Mouse (Mus musculus) urinary bladder, postnatal 14 days (tissue): ENCODE data around the gene Numa1.
"Not testable (repeated sequence)": the region's sequence is repeated elsewhere in the genome, so short reads cannot be mapped to it uniquely, and the experiment has no call there.

Source experiments
- DNase-seq: peaks from one replicate; pipeline ENCODE4 v3.0.0; 2021; ENCODE audit warnings: low spot score

Numa1 gene

DNA sequence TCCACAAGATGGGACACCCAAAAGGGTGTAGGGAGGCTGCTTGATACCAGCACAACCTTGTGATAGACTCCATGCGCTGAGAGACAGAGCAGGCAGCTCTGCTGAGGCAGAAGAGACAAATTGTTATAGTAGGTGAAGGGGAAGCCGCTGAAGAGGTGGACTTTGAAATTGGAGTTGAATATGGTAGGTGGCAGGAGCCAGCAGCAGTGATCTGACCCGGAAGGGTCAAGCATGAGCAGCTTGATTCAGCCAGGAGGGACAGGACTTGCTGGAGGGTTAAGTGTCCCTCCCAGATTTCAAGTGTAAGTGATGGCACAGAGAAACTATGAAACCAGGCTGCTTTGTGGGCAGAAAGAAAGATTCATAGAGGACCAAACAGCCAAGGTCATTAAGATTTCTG is 51.2 kb downstream of the Numa1 start:
- no peak for DNase-seq

DNA sequence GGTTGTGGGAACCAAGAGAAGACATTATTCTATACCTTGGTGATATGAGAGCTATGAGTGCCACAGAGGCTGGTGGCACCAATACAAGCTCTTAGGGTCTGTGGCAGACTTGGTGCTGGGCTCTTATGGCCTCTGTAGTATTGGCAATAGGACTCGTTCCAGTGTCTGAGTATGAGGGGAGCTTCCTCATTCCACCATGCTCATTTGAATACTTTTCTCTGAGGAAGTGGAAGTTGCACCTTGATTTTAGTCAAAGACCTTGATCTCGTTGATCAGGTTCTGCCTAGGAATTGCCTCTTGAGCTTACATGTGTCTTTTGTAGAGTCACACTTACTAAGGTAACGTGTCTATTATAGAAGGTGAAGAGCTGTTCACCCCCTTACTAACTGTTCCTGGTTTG is 60.3 kb downstream of the Numa1 start:
- no peak for DNase-seq

DNA sequence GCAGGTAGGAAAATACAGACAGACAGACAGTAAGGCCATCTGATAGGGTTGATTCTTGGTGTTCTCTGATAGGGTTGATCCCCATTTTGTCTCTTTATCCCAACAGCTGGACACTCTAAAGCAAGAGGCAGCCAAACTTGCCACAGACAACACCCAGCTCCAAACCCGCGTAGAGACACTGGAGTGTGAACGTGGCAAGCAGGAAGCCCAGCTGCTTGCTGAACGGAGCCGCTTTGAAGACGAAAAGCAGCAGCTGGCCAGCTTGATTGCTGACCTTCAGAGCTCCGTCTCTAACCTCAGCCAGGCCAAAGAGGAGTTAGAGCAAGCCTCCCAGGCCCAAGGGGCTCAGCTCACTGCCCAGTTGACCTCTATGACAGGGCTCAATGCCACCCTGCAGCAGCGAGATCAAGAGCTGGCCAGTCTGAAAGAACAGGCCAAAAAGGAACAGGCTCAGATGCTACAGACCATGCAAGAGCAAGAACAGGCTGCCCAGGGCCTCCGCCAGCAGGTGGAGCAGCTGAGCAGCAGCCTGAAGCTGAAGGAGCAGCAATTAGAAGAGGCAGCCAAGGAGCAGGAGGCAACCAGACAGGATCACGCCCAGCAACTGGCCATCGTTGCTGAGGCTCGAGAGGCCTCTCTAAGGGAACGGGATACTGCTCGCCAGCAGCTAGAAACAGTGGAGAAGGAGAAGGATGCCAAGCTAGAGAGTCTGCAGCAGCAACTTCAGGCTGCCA is 64.5 kb downstream of the Numa1 start:
- DNase-seq = peak; percentile 91

DNA sequence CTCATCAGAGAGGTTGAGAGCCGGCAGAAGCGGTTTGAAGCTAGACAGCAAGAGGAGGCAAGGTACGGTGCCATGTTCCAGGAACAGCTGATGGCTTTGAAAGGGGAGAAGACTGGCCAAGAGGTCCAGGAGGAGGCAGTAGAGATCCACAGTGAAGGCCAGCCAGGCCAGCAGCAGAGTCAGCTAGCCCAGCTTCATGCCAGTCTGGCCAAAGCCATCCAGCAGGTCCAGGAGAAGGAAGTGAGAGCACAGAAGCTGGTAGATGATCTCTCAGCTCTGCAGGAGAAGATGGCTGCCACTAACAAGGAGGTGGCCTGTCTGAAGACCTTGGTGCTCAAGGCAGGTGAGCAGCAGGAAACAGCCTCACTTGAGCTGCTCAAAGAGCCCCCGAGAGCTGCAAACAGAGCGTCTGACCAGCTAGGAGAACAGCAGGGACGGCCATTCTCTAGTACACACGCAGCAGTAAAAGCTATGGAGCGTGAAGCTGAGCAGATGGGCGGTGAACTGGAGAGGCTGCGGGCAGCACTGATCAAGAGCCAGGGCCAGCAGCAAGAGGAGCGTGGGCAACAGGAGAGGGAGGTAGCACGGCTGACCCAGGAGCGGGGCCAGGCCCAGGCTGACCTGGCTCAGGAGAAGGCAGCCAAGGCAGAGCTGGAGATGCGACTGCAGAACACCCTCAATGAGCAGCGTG is 65.7 kb downstream of the Numa1 start:
- DNase-seq = no peak

DNA sequence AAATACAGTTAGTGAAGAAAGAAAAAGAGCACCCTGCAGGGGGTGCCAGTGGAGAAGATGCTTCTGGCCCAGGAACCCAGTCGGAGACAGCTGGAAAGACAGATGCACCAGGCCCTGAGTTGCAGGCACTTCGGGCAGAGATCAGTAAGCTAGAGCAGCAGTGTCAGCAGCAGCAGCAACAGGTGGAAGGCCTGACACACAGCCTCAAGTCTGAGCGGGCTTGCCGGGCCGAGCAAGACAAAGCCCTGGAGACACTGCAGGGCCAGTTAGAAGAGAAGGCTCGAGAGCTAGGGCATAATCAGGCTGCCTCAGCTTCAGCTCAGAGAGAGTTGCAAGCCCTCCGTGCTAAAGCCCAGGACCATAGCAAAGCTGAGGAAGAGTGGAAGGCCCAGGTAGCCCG is 66.4 kb downstream of the Numa1 start:
- no peak for DNase-seq

DNA sequence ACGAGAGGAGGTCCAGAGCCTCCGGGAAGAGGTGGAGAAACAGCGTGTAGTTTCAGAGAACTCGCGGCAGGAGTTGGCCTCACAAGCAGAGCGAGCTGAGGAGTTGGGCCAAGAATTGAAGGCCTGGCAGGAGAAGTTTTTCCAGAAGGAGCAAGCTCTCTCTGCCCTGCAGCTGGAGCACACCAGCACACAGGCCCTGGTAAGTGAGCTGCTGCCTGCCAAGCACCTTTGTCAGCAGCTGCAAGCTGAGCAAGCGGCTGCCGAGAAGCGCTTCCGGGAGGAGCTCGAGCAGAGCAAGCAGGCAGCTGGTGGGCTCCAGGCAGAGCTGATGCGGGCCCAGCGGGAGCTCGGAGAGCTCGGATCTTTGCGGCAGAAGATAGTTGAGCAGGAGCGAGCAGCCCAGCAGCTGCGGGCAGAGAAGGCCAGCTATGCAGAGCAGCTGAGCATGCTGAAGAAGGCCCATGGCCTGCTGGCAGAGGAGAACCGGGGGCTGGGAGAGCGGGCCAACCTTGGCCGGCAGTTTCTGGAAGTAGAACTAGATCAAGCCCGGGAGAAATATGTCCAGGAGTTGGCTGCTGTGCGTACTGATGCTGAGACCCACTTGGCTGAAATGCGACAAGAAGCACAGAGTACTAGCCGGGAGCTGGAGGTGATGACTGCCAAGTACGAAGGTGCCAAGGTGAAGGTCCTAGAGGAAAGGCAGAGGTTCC is 67.2 kb downstream of the Numa1 start:
- peak; percentile 41 for DNase-seq

DNA sequence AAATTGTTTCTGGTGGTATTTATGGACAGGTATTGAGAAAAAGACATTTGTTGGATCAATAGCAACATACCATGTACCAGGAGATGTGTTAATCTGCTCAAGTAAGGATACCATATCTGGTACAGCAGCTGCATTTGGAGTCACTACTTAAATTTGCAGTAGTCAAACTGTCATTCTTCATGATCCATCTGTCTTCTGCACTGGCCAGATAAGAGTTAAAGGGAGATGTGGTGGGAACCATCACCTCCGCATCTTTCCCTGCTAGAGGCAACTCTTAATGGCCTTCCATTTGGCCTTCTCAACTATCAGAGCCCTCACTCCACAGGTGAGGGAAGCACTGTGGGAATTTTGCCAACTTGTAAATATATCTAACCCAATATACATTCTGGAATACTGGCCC is 72.6 kb downstream of the Numa1 start:
- no peak for DNase-seq

DNA sequence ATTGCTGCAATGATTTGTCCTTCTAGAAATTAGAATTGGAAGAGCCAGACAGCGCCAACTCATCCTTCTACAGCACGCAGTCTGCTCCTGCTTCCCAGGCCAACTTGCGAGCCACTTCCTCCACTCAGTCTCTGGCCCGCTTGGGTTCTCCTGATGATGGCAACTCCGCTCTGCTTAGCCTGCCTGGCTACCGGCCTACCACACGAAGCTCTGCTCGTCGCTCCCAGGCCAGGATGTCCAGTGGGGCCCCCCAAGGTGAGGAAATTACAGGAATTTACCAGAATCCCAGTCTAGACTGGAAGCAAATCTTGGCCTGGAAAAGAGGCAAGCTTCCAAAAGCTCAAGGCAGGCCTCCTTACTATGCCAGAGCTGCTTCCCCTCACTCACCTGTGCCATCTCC is 77.9 kb downstream of the Numa1 start:
- DNase-seq = no peak

DNA sequence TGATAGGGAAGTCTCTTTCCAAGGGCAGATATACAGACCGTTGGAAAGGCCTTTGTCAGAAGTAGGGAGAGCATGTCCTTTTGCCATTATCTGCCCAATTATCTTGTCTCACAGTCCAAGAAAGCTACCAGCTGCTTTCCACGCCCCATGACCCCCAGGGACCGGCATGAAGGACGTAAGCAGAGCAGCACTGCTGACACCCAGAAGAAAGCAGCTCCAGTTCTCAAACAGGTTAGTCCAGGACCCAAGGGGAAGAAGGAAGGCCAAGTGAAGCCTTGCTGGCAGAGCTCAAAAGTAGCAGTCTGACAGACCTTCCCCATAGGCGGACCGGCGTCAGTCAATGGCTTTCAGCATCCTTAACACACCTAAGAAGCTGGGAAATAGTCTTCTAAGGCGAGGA is 79.5 kb downstream of the Numa1 start:
- no peak for DNase-seq

DNA sequence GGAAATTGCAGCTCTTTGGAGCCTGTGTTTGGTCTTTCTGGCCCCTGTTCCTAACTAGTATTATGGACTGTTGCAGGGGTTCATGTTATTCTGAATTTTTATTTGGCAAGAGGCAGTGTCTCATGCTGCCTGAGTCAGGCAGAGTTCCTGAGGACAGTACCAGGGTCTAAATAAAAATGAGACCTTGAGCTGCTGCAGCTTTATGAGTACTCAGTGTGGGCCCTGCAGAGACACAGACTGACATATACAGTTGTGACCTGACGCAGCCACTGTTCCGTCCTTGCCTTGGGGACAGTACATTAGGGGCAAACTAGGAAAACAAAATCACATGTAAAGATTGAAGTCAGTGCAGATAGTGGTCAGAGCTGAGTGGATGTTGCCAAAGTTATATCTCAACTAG is 81.1 kb downstream of the Numa1 start:
- no peak for DNase-seq

DNA sequence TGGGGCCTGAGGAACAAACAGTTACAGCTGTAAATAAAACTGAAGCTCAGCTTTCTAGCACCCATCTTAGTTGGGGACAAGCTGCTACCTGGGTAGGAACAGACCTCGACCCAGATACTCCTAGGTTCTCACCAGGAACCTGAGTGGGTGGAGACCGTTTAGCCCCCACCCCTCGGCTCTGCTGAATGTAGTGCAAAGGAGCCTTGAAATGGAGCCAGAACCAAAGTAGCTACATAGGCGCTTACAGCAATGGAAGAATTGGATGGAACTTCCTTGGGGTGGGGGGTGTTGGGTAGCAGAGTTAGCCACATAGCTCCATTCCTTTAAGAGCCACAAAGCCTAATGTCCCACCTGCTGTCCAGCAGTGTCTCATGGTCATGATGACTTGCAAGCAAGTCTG is 83.0 kb downstream of the Numa1 start:
- DNase-seq = no peak

DNA sequence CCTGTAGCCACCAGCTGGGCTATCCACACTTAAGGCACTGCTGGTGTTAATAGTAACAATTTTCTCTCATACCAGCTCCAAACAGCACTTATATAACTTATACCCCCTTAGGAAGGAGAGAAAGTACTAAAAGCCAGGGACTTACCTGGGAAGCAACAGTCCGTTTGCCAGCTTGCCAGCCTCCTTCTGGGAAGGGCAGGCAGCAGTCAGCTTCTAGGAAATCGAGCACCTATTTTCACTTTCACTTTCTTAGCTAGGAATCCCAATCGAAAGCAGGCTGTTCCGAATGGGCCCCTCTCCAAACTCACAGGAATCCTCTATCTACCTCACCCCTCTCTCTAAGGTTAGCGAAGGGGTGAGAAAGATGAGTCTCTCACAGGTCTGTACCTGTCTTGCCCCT is 83.5 kb downstream of the Numa1 start:
- no peak for DNase-seq

DNA sequence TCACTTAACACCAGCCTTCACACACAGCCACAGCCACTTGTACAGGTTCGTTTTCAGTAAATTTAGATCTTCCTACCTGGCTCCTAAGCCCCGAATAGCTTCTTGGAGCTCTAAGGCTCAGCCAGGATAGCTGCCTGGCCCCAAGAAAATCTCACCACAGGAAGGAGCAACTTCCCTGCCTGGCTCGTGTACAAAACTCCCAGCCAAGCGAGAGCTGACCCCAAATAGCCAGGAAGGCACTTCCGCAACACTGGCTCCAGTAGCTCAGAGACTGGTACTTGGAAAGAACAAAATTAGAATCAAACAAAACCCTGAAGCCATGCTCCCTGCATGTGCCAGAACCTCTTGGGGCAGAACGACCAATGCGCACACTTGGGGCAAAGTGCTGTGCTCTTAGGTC is 84.1 kb downstream of the Numa1 start:
- no peak for DNase-seq

DNA sequence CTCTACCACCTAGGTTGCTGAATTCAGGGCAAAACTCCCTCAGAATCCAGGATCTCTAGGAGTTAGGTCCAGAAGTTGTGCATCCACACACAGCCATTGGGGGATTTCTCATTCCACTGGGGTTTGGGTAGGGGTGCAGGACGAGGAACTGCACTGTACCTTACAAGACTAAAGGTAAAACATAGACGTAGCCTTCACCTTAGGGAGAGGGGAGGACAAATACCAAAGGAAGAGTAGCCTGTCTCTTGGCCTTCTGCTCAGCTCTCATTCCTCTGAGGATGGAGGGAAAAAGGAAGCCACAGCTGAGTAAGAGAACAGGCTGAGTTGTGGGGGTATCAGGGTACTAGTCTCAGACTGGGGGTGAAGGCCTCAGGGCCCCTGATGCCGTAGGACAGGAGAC is 84.7 kb downstream of the Numa1 start, which contains the start of gene Il18bp:
Il18bp (minus strand) TSS at position 101 of the 400 bp plus-strand sequence.
- no peak for DNase-seq

DNA sequence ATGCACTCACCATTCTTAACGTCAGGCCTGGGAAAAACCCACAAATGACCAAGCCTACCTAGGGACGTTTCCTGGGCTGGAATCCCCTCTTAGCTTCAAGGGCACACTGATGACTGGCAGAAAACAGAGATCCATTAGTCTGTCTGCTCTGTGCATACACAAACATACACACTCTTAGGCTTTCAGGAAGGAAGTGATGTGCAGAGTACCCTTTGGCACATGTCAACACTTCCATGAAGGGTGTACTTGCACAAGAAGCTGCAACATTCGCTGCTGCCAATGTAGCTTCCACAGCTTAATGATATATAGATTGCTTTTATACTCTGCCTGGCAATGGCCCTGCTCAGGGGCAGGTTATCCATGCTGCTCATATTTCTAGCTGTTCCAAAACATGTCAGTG is 85.5 kb downstream of the Numa1 start:
- DNase-seq = no peak

DNA sequence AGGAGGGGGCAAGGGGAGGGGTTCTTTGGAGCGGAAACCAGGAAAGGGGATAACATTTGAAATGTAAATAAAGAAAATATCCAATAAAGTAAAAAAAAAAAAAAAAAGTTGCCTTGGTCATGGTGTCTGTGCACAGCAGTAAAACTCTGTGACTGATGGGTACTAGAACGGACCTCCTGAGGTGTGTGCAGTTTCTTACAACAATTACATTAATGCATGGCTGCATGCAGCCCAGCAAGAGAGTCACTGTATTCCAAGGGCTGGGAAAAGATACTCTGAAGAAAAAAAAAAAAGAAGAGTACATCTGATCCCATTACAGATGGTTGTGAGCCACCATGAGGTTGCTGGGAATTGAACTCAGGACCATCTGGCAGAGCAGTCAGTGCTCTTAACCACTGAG is 87.0 kb downstream of the Numa1 start:
- DNase-seq = not testable (repeated sequence)

DNA sequence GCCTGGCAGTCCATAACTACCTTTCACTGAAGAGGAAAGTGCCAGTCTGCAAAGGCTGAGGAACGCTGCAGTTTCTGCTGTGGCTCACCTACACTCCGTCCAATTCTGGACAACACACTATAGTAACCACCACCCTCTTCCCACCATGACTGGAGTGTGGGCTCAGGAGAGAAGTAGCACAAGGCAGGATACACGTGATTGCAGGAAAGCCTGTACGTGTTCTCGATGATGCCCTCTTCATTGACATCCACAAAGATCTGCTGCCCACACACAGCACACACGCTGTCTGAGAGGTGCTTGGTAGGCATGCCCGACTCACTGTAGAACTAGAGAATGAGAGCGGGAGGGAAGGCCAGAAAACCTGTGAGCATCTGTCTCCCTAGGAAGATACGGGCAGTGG is 89.9 kb downstream of the Numa1 start:
- no peak for DNase-seq

DNA sequence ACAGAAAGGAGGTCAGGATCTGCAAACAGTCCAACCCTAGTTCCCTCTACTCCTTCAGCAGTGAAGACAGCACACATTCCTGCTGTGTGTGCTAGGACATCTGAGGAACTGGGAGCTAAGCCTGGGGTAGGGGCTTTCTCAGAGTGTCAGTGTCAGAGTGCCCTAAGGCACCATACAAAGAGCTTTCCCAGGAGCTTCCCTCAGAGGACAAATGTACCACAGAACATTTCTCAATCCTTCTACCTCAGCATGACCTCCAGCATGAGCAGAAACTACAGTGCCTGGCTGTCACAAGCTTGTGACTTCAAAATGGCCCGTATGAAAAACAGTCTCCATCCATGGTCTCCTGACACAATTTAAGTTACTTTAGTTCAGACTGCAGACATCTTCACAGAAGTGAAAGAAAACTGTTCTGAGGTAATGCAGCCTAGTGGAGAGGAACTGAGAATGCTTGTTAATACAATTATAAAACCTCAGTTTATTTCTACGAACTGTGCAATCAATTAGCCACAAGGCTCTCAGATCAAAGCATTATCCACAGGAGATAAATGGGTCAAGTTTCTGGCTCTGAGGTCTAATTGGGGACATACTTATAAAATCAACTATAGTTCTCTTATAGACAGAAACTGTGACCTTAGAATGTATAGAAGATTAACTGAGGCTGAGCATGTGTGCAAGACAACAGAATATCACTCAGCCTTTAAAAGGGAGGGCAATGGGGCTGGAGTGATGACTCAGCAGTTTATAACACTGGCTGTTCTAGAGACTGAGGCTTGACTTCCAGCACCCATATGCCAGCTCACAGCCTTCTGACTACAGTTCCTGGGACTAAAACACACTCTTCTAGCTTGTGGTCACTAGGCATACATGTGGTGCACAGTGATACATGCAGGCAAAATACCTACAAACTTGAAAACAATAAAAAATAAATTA is 91.5 kb downstream of the Numa1 start:
- no peak for DNase-seq

DNA sequence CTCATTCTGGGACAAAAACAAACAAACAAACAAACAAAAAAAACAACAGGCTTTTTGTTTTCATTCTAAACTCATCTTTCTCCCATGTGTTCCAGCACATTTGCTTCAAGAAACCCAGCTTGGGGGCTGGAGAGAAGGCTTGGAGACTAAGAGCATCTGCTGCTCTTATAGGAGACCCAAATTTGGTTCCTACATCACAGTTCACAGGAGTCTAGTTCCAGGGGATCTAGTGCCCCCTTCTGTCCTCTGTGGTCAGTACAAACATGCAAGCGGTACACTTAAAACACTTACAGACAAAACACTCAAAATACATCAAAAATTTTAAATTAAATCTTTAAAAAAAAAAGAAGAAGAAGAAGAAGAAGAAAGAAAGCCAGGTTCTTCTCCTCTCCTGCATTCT is 101.0 kb downstream of the Numa1 start:
- no peak for DNase-seq

DNA sequence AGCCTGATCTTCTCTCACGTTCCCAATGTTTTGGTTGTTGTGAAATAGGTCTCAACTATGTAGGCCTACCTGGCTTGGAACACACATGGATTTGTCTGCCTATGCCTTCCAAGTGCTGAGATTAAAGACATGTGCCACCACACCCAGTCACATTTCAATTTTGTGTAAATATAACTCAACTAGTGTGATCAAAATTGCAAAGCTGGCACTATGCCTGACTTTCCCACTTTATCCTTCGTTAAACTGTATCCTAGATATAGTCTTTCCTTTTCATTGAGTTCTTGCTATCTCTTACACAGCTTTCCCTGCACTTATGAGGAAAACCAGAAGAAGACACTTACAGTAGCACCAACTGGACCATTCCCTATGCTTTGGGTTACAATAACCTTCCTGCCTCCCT is 101.6 kb downstream of the Numa1 start:
- DNase-seq = no peak

DNA sequence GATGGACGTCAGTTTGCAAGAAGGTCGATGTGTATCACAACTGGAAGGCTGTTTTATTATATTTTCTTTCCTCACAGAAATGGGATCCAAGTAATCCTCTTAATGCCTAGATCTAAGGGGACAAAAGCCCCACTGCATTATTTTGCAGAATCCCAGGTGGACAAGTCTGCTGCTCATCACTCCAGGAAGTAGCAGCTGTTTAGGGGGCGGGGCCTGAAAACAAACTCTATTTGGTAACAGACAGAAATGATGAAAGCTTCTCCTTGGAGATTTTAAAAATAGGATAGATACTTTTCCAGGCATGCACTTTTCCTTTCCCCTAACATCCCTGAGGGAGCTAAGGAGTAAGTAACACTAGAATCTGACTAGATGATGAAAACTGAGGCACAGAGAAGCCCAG is 103.4 kb downstream of the Numa1 start:
- DNase-seq = no peak

DNA sequence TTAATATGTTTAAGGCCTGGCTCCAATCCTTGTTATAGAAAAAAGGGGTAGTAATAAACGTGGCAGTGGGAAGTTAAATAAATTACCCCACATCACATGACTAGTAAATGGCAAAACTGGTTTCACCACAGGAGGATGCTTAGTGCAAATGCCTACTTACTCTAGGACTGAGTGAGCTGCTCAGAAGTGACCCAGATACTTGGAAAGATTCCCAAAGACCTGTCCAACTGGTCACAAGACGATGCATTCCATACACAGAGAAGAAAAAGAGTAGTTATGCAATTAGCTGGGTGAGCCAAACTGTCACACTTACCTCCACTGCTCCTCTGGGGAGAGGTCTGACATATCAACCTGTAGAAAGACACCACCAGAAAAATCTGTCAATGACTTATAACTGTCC is 108.4 kb downstream of the Numa1 start:
- peak; percentile 24 for DNase-seq
